Mouse (Mus musculus) forebrain, embryonic 11.5 days (tissue): ENCODE measurements around the gene C1qc. TPM values are rescaled to one million over a fixed set of nuclear protein-coding genes. Genes with fewer than 3 reads are reported as not detected.

Source experiments
- ATAC-seq: fragments of 200-750 bp; cut with Nextera tagmentation; replicated peaks from 2 replicates; pipeline ENCODE4 v1.8.0; 2017; ENCODE audit warnings: moderate TSS enrichment; ENCODE audit not compliant: low FRiP score
- DNase-seq: peaks from one replicate; pipeline ENCODE4 v3.0.0-alpha.2; 2017; ENCODE audit warnings: low spot score
- H3K27ac ChIP-seq: fragments of 300-500 bp; sonication (generic); 2 replicates; pipeline ENCODE4 v1.5.1; 2014; ENCODE audit warnings: low read depth, low read length
- H3K27me3 ChIP-seq: fragments of 300-500 bp; sonication (generic); 2 replicates; pipeline ENCODE4 v1.6.1; 2014; ENCODE audit warnings: mild to moderate bottlenecking, low read length, mixed read lengths; ENCODE audit not compliant: control insufficient read depth, insufficient read depth
- H3K36me3 ChIP-seq: fragments of 300-500 bp; sonication (generic); 2 replicates; pipeline ENCODE4 v1.6.1; 2014; ENCODE audit warnings: mild to moderate bottlenecking, low read length, moderate library complexity, mixed read lengths; ENCODE audit not compliant: control insufficient read depth, insufficient read depth
- H3K4me1 ChIP-seq: fragments of 300-500 bp; sonication (generic); replicated peaks from 2 replicates; pipeline ENCODE4 v1.6.1; 2014; ENCODE audit warnings: low read length, mixed read lengths; ENCODE audit not compliant: control insufficient read depth, insufficient read depth
- H3K4me2 ChIP-seq: fragments of 300-500 bp; sonication (generic); 2 replicates; pipeline ENCODE4 v1.6.1; 2014; ENCODE audit warnings: low read depth, mild to moderate bottlenecking, low read length, moderate library complexity, mixed read lengths; ENCODE audit not compliant: severe bottlenecking
- H3K4me3 ChIP-seq: fragments of 300-500 bp; sonication (generic); 2 replicates; pipeline ENCODE4 v1.5.1; 2014; ENCODE audit warnings: low read depth, low read length
- H3K9ac ChIP-seq: fragments of 300-500 bp; sonication (generic); 2 replicates; pipeline ENCODE4 v1.6.1; 2014; ENCODE audit warnings: low read length
- H3K9me3 ChIP-seq: fragments of 300-500 bp; sonication (generic); 2 replicates; pipeline ENCODE4 v1.6.1; 2016; ENCODE audit warnings: low read length, mixed read lengths; ENCODE audit not compliant: control insufficient read depth
- WGBS: fragments of 180-500 bp; shearing (Covaris S2); extraction: QIAGEN DNeasy Blood & Tissue Kit; methylation state at CpG from one replicate; pipeline ENCODE4 v1.1.7; 2014; 5-methylcytosine and 5-hydroxymethylcytosine counted together
- polyA plus RNA-seq: library from polyadenylated mRNA; unstranded; fragments of >200 nt; fragmentation: Nextera tagmentation; extraction: Ambion mirVana; gene quantifications from 2 replicates; pipeline ENCODE4 v1.2.1, GENCODE M21; 2014

Gene C1qc
- polyA plus RNA-seq, 1 experiment from 2014 or later = 10.0 TPM

- Histone ChIP-seq H3K27ac (no peak overlapping the region), H3K4me3 (no peak overlapping the region), H3K36me3 (no peaks in the 10 kb centered on the region), H3K4me2 (no peak overlapping the region), H3K27me3 (no peaks in the 10 kb centered on the region), H3K9ac (no peak overlapping the region), H3K4me1 (no peaks in the 10 kb centered on the region), H3K9me3 (no peaks in the 10 kb centered on the region)
- ATAC-seq = no peak
- peak; percentile 71 for DNase-seq
- 30% methylated on average over 6 of the region's 6 CpGs for WGBS
These were observed 37.8 kb downstream of the C1qc start for GRCm38 (mm10) chr4:136855081-136855480.

GRCm38 (mm10) chr4:136852989-136853388 lies 39.9 kb downstream of the C1qc start:
- Histone ChIP-seq H3K4me3 (no peak overlapping the region), H3K36me3 (no peaks in the 10 kb centered on the region), H3K27ac (no peak overlapping the region), H3K9ac (no peak overlapping the region), H3K9me3 (no peaks in the 10 kb centered on the region), H3K4me1 (no peaks in the 10 kb centered on the region), H3K4me2 (no peak overlapping the region), H3K27me3 (no peaks in the 10 kb centered on the region)
- WGBS = 89% methylated on average over 12 of the region's 12 CpGs
- no peak for DNase-seq
- no peak for ATAC-seq

- Histone ChIP-seq H3K36me3 (no peaks in the 10 kb centered on the region), H3K27me3 (no peaks in the 10 kb centered on the region), H3K4me1 (no peaks in the 10 kb centered on the region), H3K4me3 (no peak overlapping the region), H3K9me3 (no peaks in the 10 kb centered on the region), H3K27ac (no peak overlapping the region), H3K4me2 (no peak overlapping the region), H3K9ac (no peak overlapping the region)
- ATAC-seq = no peak
- 82% methylated on average over 5 of the region's 5 CpGs for WGBS
- no peak for DNase-seq
These were observed 40.7 kb downstream of the C1qc start for GRCm38 (mm10) chr4:136852119-136852518.

- ATAC-seq = no peak
These were observed 44.3 kb downstream of the C1qc start for GRCm38 (mm10) chr4:136848565-136848964.

GRCm38 (mm10) chr4:136847166-136847565 lies 45.7 kb downstream of the C1qc start:
- ATAC-seq (no peak), DNase-seq (no peak)
- Histone ChIP-seq H3K27ac (no peak overlapping the region), H3K4me3 (no peak overlapping the region), H3K36me3 (no peaks in the 10 kb centered on the region), H3K9me3 (no peaks in the 10 kb centered on the region), H3K27me3 (no peaks in the 10 kb centered on the region), H3K9ac (no peak overlapping the region), H3K4me1 (no peaks in the 10 kb centered on the region; the same call in 1 of the 2 replicates), H3K4me2 (no peak overlapping the region)
- WGBS = 78% methylated on average over 6 of the region's 6 CpGs

More at GRCm38 (mm10) chr4:136848565-136848964, 44.3 kb downstream of the C1qc start:
- no peak for DNase-seq
- no peak overlapping the region for H3K4me3 ChIP-seq
- H3K4me2 ChIP-seq = no peak overlapping the region
- WGBS = 75% methylated on average over 4 of the region's 4 CpGs
- no peak overlapping the region for H3K9ac ChIP-seq
- no peak overlapping the region for H3K27ac ChIP-seq
- no peaks in the 10 kb centered on the region for H3K9me3 ChIP-seq
- no peaks in the 10 kb centered on the region for H3K36me3 ChIP-seq
- no peaks in the 10 kb centered on the region; the same call in 1 of the 2 replicates for H3K4me1 ChIP-seq
- no peaks in the 10 kb centered on the region for H3K27me3 ChIP-seq

GRCm38 (mm10) chr4:136842802-136843201 lies 50.1 kb downstream of the C1qc start:
- WGBS = 89% methylated on average over 10 of the region's 10 CpGs
- H3K4me1 ChIP-seq = peaks cover 14% of the 10 kb centered on the region

GRCm38 (mm10) chr4:136842033-136842432 lies 50.8 kb downstream of the C1qc start:
- H3K4me1 ChIP-seq = peaks cover 21% of the 10 kb centered on the region
- H3K9me3 ChIP-seq = no peaks in the 10 kb centered on the region
- DNase-seq (no peak), ATAC-seq (no peak)
- no peak overlapping the region for H3K4me2 ChIP-seq
- H3K27ac ChIP-seq = no peak overlapping the region
- H3K9ac ChIP-seq = no peak overlapping the region
- H3K36me3 ChIP-seq = no peaks in the 10 kb centered on the region
- no peak overlapping the region for H3K4me3 ChIP-seq
- no peaks in the 10 kb centered on the region for H3K27me3 ChIP-seq
- WGBS = 89% methylated on average over 4 of the region's 4 CpGs

More at GRCm38 (mm10) chr4:136842802-136843201, 50.1 kb downstream of the C1qc start:
- Histone ChIP-seq H3K36me3 (no peaks in the 10 kb centered on the region), H3K27me3 (no peaks in the 10 kb centered on the region), H3K27ac (no peak overlapping the region), H3K4me3 (no peak overlapping the region), H3K4me2 (no peak overlapping the region), H3K9ac (no peak overlapping the region), H3K9me3 (no peaks in the 10 kb centered on the region)
- ATAC-seq (no peak), DNase-seq (no peak)

GRCm38 (mm10) chr4:136841056-136841455 lies 51.8 kb downstream of the C1qc start:
- ATAC-seq = peak; percentile 37
- WGBS = 4% methylated on average over 5 of the region's 5 CpGs
- H3K27ac ChIP-seq = no peak overlapping the region

More at GRCm38 (mm10) chr4:136841056-136841455, 51.8 kb downstream of the C1qc start:
- Histone ChIP-seq H3K4me2 (no peak overlapping the region), H3K9ac (no peak overlapping the region), H3K9me3 (no peaks in the 10 kb centered on the region), H3K4me3 (no peak overlapping the region), H3K4me1 (peaks cover 27% of the 10 kb centered on the region), H3K36me3 (no peaks in the 10 kb centered on the region), H3K27me3 (no peaks in the 10 kb centered on the region)
- peak; percentile 92 for DNase-seq
